Mouse (Mus musculus): ENCODE results near the gene Rnf41.

GRCm38 (mm10) chr10:128451014-128451413 lies 39.6 kb downstream of the Rnf41 start:
- no peak for TF ChIP-seq CTCF (IDR thresholded peaks at IDR 0.05; ENCODE audit: extremely low read depth, insufficient read depth, insufficient read length, insufficient replicate concordance)
- no peak for TF ChIP-seq POLR2A (IDR thresholded peaks at IDR 0.05; ENCODE audit: low read depth, low read length)

Measured in spleen, adult 2 months (tissue).